Comparison of ENCODE assay signal across 1 mouse cellular context in the genomic region with DNA sequence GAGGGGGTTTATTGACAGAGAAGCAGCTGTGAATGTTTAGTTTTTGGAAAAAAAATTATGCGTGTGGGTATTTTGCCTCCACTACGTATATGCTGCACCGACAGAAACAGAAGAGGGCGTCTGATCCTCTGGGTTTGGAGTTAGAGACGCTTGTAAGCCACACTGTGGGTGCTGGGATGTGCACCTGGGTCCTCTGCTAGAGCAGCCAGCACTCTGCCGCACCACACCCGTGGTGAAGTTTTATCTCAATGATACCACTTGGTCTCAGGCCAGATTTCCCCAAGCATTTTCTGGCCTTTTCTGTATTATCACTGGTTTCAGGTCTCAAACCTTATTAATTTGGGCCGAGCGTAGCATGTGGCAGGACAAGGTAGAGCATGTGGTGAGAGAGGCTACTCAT.
TF ChIP-seq lines count a peak whose summit lies in the region.

No protein-coding gene starts in this region.

TF ChIP-seq in MEL, 35 proteins besides CTCF, POLR2A, EP300 and RAD21:
- TF ChIP-seq GATA1 (IDR thresholded peaks at IDR 0.05; ENCODE audit: low read depth, low read length) (0 out of 2 replicates have a peak, but pooled peaks have one; percentile 16), TCF12 (IDR thresholded peaks at IDR 0.05; ENCODE audit: low read depth, low read length) (peak; percentile 60), JUND (IDR thresholded peaks at IDR 0.05; ENCODE audit: low read depth, low read length) (no peak), CHD2 (IDR thresholded peaks at IDR 0.05; ENCODE audit: low read length) (no peak), CHD1 (IDR thresholded peaks at IDR 0.05; ENCODE audit: low read depth, low read length) (no peak), ETS1 (IDR thresholded peaks at IDR 0.05; ENCODE audit: low read depth, low read length) (0 out of 2 replicates have a peak, but pooled peaks have one; percentile 27), MEF2A (IDR thresholded peaks at IDR 0.05; ENCODE audit: extremely low read depth, insufficient replicate concordance, low read depth, low read length, poor library complexity, severe bottlenecking) (no peak), NELFE (IDR thresholded peaks at IDR 0.05; ENCODE audit: low read depth, low read length) (no peak), RCOR1 (IDR thresholded peaks at IDR 0.05; ENCODE audit: low read depth, low read length) (peak; percentile 24; the same call in 1 of the 2 replicates), ZKSCAN1 (IDR thresholded peaks at IDR 0.05; ENCODE audit: low read depth, low read length) (no peak)
